Mouse (Mus musculus): ENCODE data around the gene Klf6.

DNA sequence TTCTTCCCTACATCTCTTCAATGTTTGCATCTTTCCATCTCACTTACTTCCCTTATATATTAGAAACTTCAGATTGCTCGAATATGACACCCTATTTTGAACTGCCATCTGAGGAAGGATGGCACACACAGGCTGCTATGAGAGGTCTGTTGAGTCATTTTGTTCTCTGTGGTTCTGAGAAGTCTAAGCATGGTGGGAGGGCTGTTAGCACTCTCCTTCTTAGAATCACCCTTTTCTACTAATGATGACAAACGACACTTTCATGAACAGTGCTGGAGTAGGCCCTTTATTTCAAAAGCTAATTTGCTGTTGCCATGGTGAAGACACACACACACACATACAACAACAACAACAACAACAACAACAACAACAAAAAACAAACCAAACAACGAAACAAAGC lies 28.8 kb downstream of the Klf6 start:
- TF ChIP-seq POLR2AphosphoS5 (IDR thresholded peaks at IDR 0.05; ENCODE audit: insufficient replicate concordance, low read depth, low read length) = no peak
- TF ChIP-seq GATA1 (IDR thresholded peaks at IDR 0.05; ENCODE audit: borderline replicate concordance, low read length) = no peak
- TF ChIP-seq CTCF (IDR thresholded peaks at IDR 0.05; ENCODE audit: low read depth, low read length) = no peak
- TF ChIP-seq TAL1 (conservative IDR thresholded peaks at IDR 0.05; ENCODE audit: low read depth, low read length) = no peak
- no peak for TF ChIP-seq GATA2 (IDR thresholded peaks at IDR 0.05; ENCODE audit: borderline replicate concordance, low read depth, low read length)

Data from G1E (cell line).